In genomic region chr8:84173861-84174260, GRCm38 (mm10) we compare ENCODE assay signal across 12 mouse cellular contexts. TPM values are rescaled to one million over a fixed set of nuclear protein-coding genes. Genes with fewer than 3 reads are reported as not detected.
DNase-seq lines count a peak whose midpoint lies in the region; ATAC-seq and TF ChIP-seq lines count a peak whose summit lies in the region.
"Had no signal": no experiment of that assay in that cellular context is flagged by ENCODE, and none has a peak within 500 bp of the region (broad histone marks: within the 10 kb centered on the region; RNA-seq: fewer than 3 reads in every experiment).

No protein-coding gene starts in this region.

- intact Hi-C loops in left cerebral cortex, adult 2 months (cut with DNase I) = loop anchor here (5.0 kb wide), 1 partner anchor 132 kb away; the partner anchor contains the start of genes Il27ra and Rln3

- no peaks in the 10 kb centered on the region for H3K36me3 ChIP-seq in kidney, adult 2 months (ENCODE audit: control insufficient read depth, insufficient read depth, low read length)
- peaks cover 47% of the 10 kb centered on the region for H3K36me3 ChIP-seq in heart, embryonic 12.5 days
- peaks cover 73% of the 10 kb centered on the region for H3K36me3 ChIP-seq in forebrain, embryonic 12.5 days (replicated peaks)

- DNase-seq in kidney, adult 2 months = peak; percentile 19
- DNase-seq in kidney, adult 11 months = no peak
- peak; percentile 42 to 46 for DNase-seq in B cell, adult 2 months
- DNase-seq in kidney, postnatal 25 days = peak; percentile 52 to 64
- DNase-seq in left cerebral cortex, adult 2 months (ENCODE audit: extremely low spot score in 1 of 2, low spot score in 2 of 2) = no peak

- 75% methylated on average over 6 of the region's 6 CpGs for WGBS in kidney, adult 2 months
- 76% methylated on average over 6 of the region's 6 CpGs for WGBS in heart, embryonic 12.5 days
- WGBS in forebrain, embryonic 12.5 days = 87% methylated on average over 6 of the region's 6 CpGs

- TF ChIP-seq CTCF in kidney, adult 2 months (conservative IDR thresholded peaks at IDR 0.05; ENCODE audit: insufficient read depth, insufficient read length, low read depth, low read length) = peak; percentile 67
- no peak; the same call in 1 of the 2 replicates for TF ChIP-seq CTCF in left cerebral cortex, adult 2 months (IDR thresholded peaks at IDR 0.05)

- no peaks in the 10 kb centered on the region for H3K9me3 ChIP-seq in heart, embryonic 12.5 days (replicated peaks)
- H3K9me3 ChIP-seq in forebrain, embryonic 12.5 days = no peaks in the 10 kb centered on the region
- H3K9me3 ChIP-seq: embryonic facial prominence, embryonic 12.5 days; heart, embryonic 15.5 days; stomach, embryonic 15.5 days had no signal

- H3K27ac ChIP-seq in kidney, adult 2 months (ENCODE audit: insufficient read depth, low read depth, low read length) = no peak overlapping the region
- no peak overlapping the region for H3K27ac ChIP-seq in left cerebral cortex, adult 2 months
- no peak overlapping the region for H3K27ac ChIP-seq in heart, embryonic 12.5 days (ENCODE audit: poor library complexity, severe bottlenecking)
- no peak overlapping the region for H3K27ac ChIP-seq in forebrain, embryonic 12.5 days
- H3K27ac ChIP-seq: embryonic facial prominence, embryonic 12.5 days; heart, embryonic 15.5 days; stomach, embryonic 15.5 days had no signal

- H3K9ac ChIP-seq in heart, embryonic 12.5 days = no peak overlapping the region
- H3K9ac ChIP-seq in forebrain, embryonic 12.5 days = no peak overlapping the region
- H3K9ac ChIP-seq: embryonic facial prominence, embryonic 12.5 days; heart, embryonic 15.5 days; stomach, embryonic 15.5 days had no signal

- no peaks in the 10 kb centered on the region for H3K4me1 ChIP-seq in kidney, adult 2 months (ENCODE audit: control insufficient read depth, insufficient read depth, low read length)
- peaks cover 19% of the 10 kb centered on the region for H3K4me1 ChIP-seq in heart, embryonic 12.5 days (replicated peaks)
- peaks cover 8% of the 10 kb centered on the region for H3K4me1 ChIP-seq in forebrain, embryonic 12.5 days

- no peak overlapping the region for H3K4me2 ChIP-seq in heart, embryonic 12.5 days
- H3K4me2 ChIP-seq in forebrain, embryonic 12.5 days = no peak overlapping the region
- H3K4me2 ChIP-seq: embryonic facial prominence, embryonic 12.5 days; heart, embryonic 15.5 days; stomach, embryonic 15.5 days had no signal

- no peak for TF ChIP-seq POLR2A in kidney, adult 2 months (IDR thresholded peaks at IDR 0.05; ENCODE audit: low read depth, low read length)

- no peaks in the 10 kb centered on the region for H3K27me3 ChIP-seq in kidney, adult 2 months (replicated peaks; ENCODE audit: control insufficient read depth, insufficient read depth, low read length)
- no peaks in the 10 kb centered on the region for H3K27me3 ChIP-seq in heart, embryonic 12.5 days (replicated peaks)
- no peaks in the 10 kb centered on the region for H3K27me3 ChIP-seq in forebrain, embryonic 12.5 days
- H3K27me3 ChIP-seq: embryonic facial prominence, embryonic 12.5 days; heart, embryonic 15.5 days; stomach, embryonic 15.5 days had no signal

- no peak overlapping the region for H3K4me3 ChIP-seq in kidney, adult 2 months (ENCODE audit: insufficient read depth, low read depth, low read length)
- no peak overlapping the region for H3K4me3 ChIP-seq in left cerebral cortex, adult 2 months
- no peak overlapping the region for H3K4me3 ChIP-seq in heart, embryonic 12.5 days
- no peak overlapping the region for H3K4me3 ChIP-seq in forebrain, embryonic 12.5 days (replicated peaks)
- H3K4me3 ChIP-seq: embryonic facial prominence, embryonic 12.5 days; heart, embryonic 15.5 days; myocyte; stomach, embryonic 15.5 days had no signal

- ATAC-seq in activated CD4-positive, CD25-positive, alpha-beta regulatory T cell, adult 4 months = peak; percentile 75
- no peak for ATAC-seq in heart, embryonic 12.5 days (ENCODE audit: insufficient number of reproducible peaks, low FRiP score)
- no peak for ATAC-seq in forebrain, embryonic 12.5 days (ENCODE audit: low FRiP score)

RNA-seq across cellular contexts. Expression of gene Nanos3, which starts 11.2 kb away (rescaled TPM):
- polyA plus RNA-seq in kidney, adult 2 months (2012; rRNA removed) = 0.99 and 1.4 TPM in 2 replicates
- polyA plus RNA-seq in activated CD4-positive, CD25-positive, alpha-beta regulatory T cell, adult 4 months (2017; shearing (Covaris generic)) = 1 to 10 TPM in 1 of 2 experiments, not detected in 1; 1.1 TPM
- total RNA-seq in left cerebral cortex, adult 2 months (2021) = 1 to 10 TPM; 2.0 to 3.0 TPM
- 1.7 and 3.0 TPM in 2 replicates for polyA plus RNA-seq in heart, embryonic 12.5 days (2016; fragmentation: Nextera tagmentation; extraction: Ambion mirVana)
- polyA plus RNA-seq in forebrain, embryonic 12.5 days (2016; fragmentation: Nextera tagmentation; extraction: Ambion mirVana) = 5.9 and 6.0 TPM in 2 replicates

RNA-seq across cellular contexts. Expression of gene 4930432K21Rik, which starts 26.0 kb away (rescaled TPM):
- 0.63 and 0.92 TPM in 2 replicates for polyA plus RNA-seq in kidney, adult 2 months (2012; rRNA removed)
- polyA plus RNA-seq in activated CD4-positive, CD25-positive, alpha-beta regulatory T cell, adult 4 months (2017; shearing (Covaris generic)) = 1 to 10 TPM in 1 of 2 experiments, under 1 TPM in 1; 0.40 to 1.2 TPM
- 1 to 10 TPM; 2.0 to 2.8 TPM for total RNA-seq in left cerebral cortex, adult 2 months (2021)
- polyA plus RNA-seq in heart, embryonic 12.5 days (2016; fragmentation: Nextera tagmentation; extraction: Ambion mirVana) = 1.00 and 1.1 TPM in 2 replicates
- 2.1 and 2.3 TPM in 2 replicates for polyA plus RNA-seq in forebrain, embryonic 12.5 days (2016; fragmentation: Nextera tagmentation; extraction: Ambion mirVana)

RNA-seq across cellular contexts. Expression of gene Cc2d1a, which starts 26.1 kb away (rescaled TPM):
- polyA plus RNA-seq in kidney, adult 2 months (2012; rRNA removed) = 24.1 and 26.0 TPM in 2 replicates
- 10 to 100 TPM; 14.9 to 16.0 TPM for polyA plus RNA-seq in activated CD4-positive, CD25-positive, alpha-beta regulatory T cell, adult 4 months (2017; shearing (Covaris generic))
- 10 to 100 TPM; 49.9 to 52.2 TPM for total RNA-seq in left cerebral cortex, adult 2 months (2021)
- 17.7 and 18.1 TPM in 2 replicates for polyA plus RNA-seq in heart, embryonic 12.5 days (2016; fragmentation: Nextera tagmentation; extraction: Ambion mirVana)
- polyA plus RNA-seq in forebrain, embryonic 12.5 days (2016; fragmentation: Nextera tagmentation; extraction: Ambion mirVana) = 17.7 and 20.4 TPM in 2 replicates

RNA-seq across cellular contexts. Expression of gene Podnl1, which starts 48.1 kb away (rescaled TPM):
- polyA plus RNA-seq in kidney, adult 2 months (2012; rRNA removed) = 0.48 and 0.67 TPM in 2 replicates
- 1 to 10 TPM; 8.2 to 9.0 TPM for polyA plus RNA-seq in activated CD4-positive, CD25-positive, alpha-beta regulatory T cell, adult 4 months (2017; shearing (Covaris generic))
- not detected for total RNA-seq in left cerebral cortex, adult 2 months (2021)
- 0.14 TPM in 1 of 2 replicates, not detected in the other for polyA plus RNA-seq in heart, embryonic 12.5 days (2016; fragmentation: Nextera tagmentation; extraction: Ambion mirVana)
- 0.32 and 0.36 TPM in 2 replicates for polyA plus RNA-seq in forebrain, embryonic 12.5 days (2016; fragmentation: Nextera tagmentation; extraction: Ambion mirVana)

Comparison
In these comparisons a context has a peak if more than half of its experiments do, and no peak if none do; other contexts are left out.
1. DNase-seq: peak in kidney, adult 2 months (single experiment), B cell, adult 2 months (2 of 2) and kidney, postnatal 25 days (2 of 2); none in kidney, adult 11 months (single experiment) and left cerebral cortex, adult 2 months (0 of 2).